Mouse (Mus musculus) urinary bladder, postnatal 36 days (tissue): ENCODE data around the gene Tgfa.

ENCODE experiments used
- DNase-seq, 2 experiments: peaks; one replicate each; pipeline ENCODE4 v3.0.0; 2022; ENCODE audit warnings: low spot score in 2 of 2, mixed read lengths in 1 of 2

The Tgfa gene

DNA sequence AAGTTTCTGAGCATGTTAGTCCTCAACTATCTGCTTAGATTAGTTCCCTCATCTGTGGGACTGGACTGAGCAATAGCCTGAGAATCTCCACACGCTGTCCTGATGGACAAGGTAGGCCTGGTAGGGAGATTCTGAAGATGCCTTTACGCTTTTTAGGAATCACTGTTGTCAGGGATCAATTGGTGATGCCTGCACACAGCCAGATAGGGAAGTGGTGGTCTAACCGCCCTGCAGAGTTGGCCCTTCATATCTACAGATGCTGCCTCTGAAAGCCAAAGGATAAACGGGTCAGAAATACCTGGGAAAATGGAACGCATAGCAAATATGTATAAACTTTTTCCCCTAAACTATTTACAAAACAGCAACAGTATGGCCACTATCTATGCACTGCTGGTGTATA lies 37.3 kb downstream of the Tgfa start:
- no peak for DNase-seq

DNA sequence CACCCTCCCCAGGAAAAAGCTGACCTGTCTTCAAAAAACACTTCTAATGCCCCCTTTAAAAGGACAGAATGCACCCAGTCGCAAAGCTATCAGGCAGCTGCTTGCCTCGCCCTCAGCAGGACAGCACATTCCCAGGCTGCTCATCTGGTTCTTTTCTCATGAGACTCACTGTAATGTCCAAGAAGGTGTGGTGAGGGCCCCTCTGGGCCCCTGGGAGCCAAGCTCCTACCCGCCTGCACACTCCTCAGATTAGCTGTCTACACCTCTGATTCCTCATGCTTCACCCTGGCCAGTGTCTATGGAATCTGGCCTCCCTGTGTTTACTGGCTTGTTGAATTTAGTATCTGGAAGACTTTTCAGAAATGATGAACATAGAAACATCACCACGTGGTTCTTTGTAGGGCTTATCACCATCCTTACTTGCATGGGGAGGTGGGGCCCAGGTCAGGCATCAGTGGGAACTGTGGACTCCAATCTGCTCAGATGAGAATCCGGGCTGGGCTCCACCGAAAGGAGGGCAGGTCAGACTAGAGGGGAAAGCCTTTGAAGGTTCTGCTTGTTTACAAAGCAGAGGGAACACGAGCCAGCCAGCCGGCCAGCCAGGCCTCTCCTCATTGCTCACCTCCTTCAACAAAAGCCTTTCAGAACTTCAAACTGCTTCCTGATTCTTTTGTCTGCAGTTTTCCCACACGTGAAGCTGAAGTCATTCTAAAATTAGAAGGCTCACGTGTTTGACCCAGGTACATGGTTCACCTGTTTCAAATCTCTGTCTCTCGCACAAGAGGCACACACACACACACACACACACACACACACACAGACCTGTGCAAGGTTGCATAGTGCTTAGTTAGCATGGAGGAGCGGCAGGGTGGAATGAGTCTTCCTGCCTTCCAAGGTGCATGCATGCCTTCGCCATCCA lies 38.7 kb downstream of the Tgfa start:
- peak in 1 of 2 experiments; percentile 57 for DNase-seq

DNA sequence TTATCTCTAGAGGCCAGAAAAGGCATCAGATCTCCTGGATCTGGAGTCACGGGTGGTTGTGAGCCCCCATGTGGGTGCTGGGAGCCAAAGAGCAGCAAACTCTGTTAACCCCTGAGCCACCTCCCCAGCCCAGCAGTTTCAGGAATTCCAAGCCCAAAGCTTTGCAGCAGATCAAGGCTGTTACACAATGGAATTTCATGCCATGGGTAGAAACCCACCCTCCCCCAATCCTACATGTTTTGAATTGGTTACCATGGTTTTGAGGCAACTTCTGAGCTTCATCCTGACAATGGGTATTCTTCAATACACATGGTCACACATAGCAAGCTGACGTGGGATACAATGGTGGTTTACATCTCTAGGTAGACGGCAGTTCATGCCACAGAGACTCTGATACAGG lies 49.8 kb downstream of the Tgfa start:
- no peak for DNase-seq

DNA sequence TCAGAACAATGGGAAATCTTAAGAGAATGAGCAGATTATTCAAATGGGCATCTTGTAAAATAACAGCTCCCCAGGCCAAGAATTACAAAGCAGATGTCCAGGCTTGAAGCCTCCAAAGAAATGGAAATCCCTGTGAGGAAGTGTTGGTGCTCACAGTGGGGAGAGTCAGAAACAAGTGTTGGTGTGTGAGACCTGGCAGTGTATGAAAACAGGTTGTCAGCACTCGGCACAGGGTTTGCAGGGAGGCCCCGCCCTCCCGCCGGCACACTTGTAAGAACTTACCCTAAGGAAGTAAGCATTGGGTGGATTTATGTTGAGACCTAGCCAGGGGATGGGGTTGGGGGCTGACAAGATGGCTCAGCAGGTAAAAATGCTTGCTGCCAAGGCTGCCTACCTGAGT lies 50.9 kb downstream of the Tgfa start:
- DNase-seq: no peak

DNA sequence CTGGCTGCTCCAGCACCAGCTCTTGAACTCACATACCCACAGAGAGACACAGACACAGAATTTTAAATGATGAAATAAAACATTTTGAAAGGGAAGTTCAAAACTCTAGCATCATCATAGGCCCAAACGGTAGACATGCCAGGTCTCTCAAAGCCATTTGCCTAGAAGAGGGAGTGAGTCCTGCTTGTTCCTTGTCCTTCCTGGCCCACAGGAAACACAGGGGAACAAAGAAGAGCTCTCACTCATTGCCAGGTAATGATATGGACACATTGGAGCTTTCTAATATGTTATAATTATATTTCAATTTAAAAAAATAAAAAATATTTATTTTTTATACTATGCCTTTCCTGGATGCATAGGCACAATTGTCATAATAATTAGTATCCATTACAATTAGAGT lies 53.5 kb downstream of the Tgfa start:
- no peak for DNase-seq

DNA sequence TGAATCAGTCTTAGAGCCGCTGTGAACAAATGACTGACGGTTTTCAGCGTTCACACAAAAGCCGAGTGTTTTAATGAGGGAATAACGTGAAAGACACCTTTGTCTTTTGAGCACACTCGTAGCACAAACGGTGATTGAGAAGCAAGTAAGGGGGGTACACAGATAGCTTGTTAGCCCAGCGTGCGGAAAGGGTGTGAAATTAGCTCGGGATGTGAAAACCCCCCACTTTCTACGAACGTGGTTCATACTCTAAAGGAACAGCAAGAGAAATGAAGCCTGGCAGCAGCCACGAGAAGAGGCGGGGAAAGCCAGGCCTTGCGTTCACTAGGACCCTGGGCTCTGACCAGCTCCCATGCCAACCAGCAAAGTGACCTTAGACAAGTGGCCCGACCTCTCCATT lies 54.0 kb downstream of the Tgfa start:
- no peak for DNase-seq

DNA sequence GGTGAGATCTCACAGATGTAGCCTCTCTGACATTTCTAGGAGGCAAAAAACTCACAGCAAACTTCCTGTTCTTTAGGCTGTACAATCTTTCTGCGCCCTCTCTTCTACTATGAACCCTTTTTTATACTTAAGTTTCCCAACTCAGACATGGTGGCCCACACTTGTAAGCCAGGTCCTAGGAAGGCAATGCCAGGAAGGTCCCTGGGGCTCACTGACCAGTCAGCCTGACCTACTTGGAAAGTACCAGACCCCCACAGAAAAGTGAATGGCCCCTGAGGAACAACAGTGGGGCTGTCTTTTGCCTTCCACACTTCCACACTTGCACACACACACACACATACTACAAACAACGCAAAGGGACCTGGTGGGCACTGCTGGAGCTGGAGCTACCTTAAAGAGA lies 55.2 kb downstream of the Tgfa start:
- no peak for DNase-seq

DNA sequence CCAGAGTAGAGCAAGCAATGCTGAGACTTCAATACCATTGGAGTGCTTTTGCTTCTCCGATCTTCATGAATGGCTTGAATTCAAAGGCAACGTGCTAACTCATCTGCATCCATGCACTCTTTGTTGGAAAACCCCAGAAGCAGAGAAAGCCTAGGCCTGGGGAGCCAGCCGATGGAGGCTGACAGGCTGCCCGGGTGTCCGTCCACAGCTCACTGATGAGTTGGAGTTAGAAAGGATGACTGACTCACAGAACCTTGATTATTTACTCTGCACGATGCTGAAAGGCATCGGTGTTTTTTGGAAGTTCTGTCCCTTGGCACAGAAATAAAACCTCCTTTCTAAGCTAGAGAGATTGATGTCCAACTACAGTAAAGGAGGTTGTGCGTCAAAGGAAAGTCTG lies 55.8 kb downstream of the Tgfa start:
- DNase-seq: no peak

DNA sequence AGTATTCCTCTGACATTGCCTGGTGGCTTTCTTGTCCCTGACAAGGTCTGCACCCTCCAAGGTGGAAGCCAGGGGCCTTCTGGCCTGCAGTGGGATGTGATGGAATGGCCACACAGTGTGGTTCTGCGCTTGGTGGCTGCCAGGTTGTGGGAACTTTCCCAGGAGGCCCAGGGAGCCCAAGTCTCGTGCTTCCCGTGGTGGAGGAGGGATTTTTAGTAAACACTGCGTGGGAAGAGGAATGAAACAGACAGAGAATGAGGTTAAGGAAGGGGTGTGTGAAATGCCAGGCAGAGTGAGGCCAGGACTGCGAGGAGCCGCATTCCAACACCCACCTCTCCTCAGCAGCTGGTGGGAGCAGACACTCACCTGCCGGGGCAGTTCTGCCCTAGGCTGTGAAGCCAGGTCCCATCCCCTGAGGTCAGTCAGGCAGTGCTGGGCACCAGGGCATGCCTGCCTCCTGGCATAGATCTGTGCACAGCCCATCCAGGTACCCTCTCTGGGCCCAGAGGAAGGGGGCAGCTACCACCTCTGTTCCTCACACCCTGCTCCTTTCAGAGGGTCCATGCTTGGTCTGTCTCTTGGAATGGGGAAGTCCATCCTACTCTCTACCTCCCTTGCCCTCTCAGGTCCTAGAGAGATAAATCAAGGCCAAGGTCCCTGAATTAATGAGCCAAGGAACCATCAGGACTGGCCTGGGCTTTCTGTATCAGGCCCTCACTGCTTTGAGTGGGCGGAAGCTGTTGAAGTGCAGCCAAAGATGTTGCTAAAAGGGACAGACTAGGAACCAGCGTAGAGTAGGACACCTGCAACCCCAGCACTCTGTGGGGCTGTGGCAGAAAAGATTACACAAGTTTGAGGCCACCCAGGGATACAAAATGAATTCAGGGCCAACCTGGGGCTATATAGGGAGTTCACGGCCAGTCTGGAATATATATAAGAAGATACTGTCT lies 57.4 kb downstream of the Tgfa start:
- no peak for DNase-seq

DNA sequence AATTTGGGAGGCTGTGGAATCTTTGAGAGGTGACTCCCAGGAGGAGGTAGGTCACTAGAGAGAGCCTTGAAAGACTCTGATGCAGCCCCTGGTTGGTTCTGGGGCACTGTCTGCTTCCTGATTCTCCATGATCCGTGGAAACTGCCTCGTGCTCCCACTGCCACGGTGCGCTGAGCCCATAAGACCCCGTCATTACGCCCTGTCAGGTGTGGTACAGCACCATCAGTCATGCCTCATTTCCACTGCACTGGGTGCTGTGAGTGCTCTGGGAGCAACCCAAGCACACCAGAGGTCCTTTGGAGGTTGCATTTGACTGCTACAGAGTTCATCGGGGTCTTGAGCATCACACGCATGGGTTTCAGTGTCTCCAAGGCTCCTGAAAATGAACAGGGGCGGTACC lies 60.9 kb downstream of the Tgfa start:
- DNase-seq: no peak

DNA sequence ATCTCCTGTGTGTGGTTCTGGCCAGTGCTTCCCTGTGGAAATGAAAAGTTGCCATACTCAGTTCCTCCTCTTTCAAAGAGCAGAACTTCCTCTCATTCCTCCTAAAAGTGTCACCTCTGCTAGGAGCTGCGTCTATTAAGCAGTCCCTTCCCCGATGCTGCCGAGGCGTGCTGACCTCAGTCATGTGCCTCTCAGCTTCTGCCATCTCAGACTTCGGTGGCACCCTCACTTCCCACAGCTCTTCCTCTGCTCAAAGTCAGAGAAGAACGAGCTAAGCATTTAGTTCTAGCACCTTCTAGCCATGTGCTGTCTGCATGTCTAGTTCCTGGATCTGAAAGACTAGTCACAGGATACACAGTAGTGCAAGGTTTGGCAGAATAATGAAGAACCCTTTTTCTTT lies 64.2 kb downstream of the Tgfa start:
- DNase-seq: no peak

DNA sequence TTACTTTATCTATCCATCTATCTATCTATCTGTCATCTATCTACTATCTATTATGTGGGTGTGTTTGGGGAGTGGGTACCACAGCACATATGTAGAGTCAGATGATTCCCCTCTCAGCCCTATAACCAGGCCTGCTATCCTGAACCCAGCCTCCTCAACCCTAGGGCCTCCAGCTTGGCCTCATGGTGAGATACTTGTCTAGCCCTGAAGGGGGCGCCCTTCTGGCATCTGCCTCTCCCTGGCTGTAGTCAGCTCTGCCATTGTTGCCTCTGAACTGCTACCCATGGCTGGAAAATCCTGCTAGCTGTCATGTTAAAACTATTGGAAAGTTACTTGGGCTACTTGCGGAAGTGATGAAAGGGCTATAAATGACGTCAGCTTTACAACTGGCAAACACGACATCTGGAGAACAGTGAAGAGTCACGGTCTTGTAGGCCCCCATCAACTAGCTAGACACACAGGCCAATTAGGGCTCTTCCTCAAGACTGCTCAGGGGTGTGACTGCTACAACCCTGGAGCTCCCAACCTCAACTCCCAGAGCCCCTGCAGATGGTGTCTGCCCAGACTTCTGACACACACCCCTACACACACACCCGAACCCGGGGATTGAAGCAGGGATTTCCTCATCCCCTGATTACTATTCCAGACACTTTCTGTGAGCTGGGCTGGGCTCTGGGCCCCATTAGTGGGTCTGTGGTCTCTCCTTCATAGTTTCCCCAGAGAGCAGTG lies 65.5 kb downstream of the Tgfa start:
- no peak for DNase-seq

DNA sequence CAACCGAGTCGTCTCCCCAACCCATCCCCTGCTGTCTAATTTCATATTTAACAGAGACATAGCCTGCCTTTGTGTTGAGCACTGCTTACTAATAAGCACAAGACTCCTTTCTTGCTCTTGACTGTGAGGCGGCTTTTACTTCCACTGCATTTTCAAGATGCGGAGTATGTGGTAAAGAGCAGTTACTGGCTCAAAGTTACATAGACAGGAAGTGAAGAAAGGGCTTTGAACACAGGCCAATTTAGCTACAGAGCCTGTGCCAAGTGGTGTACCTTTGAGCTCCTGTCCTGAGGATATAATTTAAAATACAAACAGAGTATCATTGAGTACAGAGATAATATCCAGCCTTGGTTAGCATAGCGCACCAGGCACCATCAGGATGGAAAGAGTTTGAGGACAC lies 71.8 kb downstream of the Tgfa start:
- no peak for DNase-seq

DNA sequence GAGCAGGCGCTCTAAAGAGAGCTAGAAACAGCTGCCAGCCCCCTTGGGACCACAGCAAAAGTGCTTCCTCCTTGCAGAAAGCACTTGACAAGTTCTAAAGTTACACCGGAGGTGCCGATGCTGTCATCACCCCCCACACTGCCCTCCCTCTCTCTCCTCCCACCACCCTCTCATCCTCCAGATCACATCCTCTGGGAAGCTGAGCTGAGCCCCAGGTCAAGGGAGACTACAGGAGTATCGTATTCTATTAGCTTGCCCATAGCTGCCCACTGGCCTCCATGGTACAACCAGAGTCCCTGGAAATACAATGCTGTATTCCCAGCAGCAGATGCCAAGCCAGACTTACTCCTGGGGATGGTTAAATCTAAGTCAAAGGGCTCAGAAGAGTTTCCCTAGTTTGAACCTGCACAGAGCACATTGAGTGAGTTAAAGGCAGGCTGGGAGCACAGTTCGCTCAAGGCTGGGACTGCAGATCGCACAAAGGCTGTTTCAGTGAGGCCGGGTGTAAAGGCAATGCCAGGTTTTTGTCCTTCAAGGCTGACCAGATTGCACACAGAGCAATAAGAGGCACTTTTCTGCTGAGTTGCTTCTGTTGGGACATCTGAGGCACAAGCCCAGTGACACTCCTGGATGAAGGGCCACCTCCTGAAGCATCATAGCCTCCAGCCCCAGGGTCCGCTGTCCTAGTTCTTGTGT lies 75.5 kb downstream of the Tgfa start:
- DNase-seq: no peak

DNA sequence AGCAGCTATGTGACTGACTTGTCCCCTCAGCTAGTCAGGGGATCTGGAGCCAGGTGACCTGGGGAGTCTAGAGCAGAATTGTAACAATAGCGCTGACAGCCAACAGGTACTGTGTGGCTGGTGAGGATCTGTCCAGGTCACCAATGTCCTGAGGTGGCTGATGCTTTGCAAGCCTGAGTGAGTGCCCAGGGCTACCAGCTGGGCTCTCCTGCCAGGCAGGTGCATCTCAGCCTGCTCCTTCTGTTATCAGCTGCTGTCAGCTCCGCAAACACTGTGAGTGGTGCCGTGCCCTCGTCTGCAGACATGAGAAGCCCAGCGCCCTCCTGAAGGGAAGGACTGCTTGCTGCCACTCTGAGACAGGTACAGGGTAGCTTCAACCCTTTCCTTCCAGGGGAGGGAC lies 76.1 kb downstream of the Tgfa start:
- DNase-seq: no peak

DNA sequence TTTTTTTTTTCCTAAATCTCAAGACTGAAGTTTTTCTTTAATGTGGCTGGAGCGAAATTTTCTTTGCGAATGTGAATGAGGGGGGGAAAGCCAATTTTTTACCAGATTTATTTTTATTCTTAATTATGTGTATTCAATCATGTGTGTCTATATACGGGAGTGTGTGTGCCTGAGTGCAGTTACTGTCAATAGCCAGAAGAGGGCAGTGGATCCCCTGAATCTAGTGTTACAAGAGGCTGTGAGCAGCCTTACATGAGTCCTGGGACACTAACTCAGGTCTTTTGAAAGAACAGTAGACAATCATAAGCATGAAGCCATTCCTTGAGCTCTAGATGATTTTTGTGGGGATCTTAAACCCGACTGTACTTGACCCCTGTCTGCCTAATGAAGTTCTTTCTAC lies 80.7 kb downstream of the Tgfa start:
- no peak for DNase-seq

DNA sequence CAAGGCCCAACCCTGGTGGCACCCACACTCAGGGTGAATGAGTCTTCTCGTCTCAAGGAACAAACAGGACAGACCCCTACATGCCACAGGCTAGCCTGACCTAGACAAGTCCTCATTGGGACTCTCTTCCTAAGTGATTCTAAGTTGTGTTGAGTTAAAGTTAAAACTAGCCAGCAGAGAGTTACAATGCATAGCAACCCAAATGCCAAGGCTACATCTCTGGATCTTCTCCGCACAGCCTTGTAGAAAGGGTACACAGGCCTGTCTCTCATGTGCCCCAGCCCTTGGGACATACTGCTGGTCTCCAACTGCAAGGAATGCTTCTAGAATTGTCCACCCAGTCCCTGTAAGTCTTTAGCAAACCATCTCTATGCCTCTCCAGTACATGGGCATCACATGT lies 81.8 kb downstream of the Tgfa start:
- no peak for DNase-seq

DNA sequence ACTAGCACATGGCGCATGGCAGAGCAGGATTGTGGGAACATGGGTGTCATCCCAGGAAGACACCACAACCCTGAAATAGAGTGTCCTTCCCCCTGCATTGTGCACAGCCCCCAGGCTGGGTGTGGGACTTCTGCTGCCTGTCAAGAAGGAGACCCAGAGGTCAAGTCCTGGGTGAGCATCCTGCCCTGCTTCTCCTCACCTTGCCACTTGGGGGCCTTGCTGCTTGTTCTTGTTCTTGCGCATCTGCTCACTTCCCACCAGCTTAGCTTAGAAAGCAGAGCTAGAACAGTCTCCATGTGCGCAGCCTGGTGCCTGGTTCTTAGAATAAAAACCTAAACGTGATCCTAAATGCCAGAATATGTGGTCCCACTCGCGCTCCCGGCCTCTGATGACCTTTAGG lies 82.6 kb downstream of the Tgfa start:
- DNase-seq: no peak

DNA sequence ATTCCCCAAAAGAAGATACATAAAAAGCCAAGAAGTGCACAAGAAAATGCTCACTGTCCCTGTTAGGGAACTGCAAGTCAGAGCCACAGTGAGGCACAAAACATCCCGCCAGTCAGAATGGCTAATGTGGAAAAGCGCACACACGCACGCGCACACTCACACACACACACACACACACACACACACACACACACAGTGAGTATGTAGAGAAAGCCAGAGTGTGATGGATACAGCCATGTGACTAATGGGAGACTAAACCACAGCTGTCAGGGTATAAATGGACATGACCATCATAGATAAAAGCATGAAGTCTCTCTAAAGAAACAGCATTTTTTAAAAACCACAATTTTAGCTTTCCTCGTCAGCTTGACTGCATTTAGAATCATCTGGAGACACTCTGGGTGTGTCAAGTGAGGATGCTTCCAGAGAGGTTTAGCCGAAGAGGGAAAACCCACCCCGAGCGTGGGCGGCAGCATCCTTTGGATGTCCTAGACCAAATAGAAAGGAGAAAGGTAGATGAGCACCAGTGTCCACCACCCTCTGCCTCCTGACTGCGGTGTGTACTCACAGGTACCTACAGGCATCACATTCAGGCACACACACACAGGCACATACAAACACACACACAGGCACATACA lies 86.7 kb downstream of the Tgfa start:
- DNase-seq: no peak

DNA sequence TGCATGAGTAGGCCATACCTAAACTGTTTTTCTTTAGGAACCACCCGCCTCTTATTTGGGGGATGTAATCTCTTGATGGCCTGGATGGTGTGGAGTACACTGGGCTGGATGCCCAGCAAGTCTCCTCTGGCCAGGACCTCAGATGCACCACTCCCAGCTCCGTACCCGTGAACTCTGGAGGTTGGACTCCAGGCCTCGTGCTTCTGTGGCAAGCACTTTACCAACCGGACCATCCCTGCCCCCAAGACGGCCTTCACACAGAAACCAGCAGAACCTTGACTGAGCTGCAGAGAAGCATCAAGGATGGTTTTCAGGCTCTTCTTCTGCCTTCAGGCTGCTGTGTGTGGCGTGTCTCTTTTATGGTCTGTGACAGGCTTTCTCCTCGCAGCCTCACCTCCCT lies 98.3 kb downstream of the Tgfa start:
- no peak for DNase-seq

DNA sequence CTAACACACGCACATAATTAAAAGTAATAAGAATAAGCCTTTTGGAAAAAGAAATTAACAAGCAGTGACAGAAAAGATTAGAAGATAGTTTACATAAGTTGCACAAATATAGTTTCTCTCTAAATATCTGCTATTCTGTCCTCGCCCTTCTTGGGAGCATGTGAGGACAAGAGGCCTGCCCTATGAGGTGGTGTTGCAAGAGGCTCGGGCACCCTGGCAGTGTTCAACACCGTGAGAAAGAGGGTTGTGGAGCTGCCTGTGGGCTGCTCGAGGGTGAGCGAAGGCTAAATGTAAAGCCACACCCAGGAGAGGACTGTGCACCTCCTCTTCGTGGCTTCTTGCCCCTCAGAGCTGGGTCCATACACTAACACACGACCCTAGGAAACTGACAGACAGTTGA lies 100.4 kb downstream of the Tgfa start:
- peak; percentile 14 to 16 for DNase-seq
